Mouse (Mus musculus): ENCODE results near the gene Gm11084. TPM values are rescaled to one million over a fixed set of nuclear protein-coding genes. Genes with fewer than 3 reads are reported as not detected.
"Not testable (repeated sequence)": the region's sequence is repeated elsewhere in the genome, so short reads cannot be mapped to it uniquely, and the experiment has no call there.

The Gm11084 gene
- not detected for total RNA-seq (2022)

- DNase-seq (ENCODE audit: low spot score in 2 of 2), result no peak
Measured at GRCm38 (mm10) chr2:72986616-72987015, at the start of gene Gm11084. Gene Gm11084, minus strand, starts transcription at chr2:72986716.

- DNase-seq (ENCODE audit: low spot score in 2 of 2), result no peak
Measured at GRCm38 (mm10) chr2:73031061-73032055, 44.8 kb upstream of the Gm11084 start.

- DNase-seq (ENCODE audit: low spot score in 2 of 2), result no peak
Measured at GRCm38 (mm10) chr2:73029846-73030245, 43.3 kb upstream of the Gm11084 start.

GRCm38 (mm10) chr2:73028019-73028418 lies 41.5 kb upstream of the Gm11084 start:
- DNase-seq (ENCODE audit: low spot score in 2 of 2), result no peak

DNA sequence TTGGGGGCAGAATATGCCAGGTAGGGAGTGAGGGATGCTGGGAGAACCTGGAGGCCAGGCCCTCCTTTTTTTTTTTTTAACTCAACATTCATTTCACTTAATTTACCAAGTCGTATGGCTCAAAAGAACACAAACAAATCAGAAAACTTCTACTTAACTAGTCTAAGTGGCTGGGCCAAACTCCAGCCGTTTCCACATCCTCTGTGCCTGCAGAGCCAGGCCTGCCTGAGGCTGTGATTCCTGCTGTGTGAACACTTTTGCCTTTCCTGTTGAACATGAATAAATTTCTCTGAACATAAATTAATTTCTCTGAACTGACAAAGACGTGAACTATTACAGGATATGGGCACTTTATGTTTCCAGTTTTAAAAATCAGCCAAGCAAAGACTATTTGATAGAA lies 40.6 kb upstream of the Gm11084 start:
- DNase-seq (ENCODE audit: low spot score in 2 of 2), result no peak

DNA sequence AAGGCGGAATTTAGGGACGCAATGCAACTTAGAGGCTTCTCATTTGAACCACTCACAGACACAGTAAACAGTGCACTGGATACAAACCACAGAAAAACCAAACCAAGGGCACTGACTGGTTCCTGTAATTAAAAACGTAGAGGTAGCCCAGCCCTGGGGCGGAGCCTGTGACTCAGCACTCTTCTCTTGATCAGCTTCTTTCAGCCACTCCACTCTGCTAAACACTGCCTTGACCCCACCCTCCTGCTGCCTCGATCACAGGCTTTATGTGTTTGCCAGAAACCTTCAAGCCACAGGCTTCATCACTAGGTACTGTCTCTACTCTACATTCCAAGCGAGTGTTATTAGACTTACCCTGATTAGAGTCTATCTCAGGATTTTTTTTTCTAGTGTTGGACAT lies 37.3 kb upstream of the Gm11084 start:
- no peak for DNase-seq (ENCODE audit: low spot score in 2 of 2)

- DNase-seq (ENCODE audit: low spot score in 2 of 2), result no peak
Measured at GRCm38 (mm10) chr2:73021046-73021445, 34.5 kb upstream of the Gm11084 start.

DNA sequence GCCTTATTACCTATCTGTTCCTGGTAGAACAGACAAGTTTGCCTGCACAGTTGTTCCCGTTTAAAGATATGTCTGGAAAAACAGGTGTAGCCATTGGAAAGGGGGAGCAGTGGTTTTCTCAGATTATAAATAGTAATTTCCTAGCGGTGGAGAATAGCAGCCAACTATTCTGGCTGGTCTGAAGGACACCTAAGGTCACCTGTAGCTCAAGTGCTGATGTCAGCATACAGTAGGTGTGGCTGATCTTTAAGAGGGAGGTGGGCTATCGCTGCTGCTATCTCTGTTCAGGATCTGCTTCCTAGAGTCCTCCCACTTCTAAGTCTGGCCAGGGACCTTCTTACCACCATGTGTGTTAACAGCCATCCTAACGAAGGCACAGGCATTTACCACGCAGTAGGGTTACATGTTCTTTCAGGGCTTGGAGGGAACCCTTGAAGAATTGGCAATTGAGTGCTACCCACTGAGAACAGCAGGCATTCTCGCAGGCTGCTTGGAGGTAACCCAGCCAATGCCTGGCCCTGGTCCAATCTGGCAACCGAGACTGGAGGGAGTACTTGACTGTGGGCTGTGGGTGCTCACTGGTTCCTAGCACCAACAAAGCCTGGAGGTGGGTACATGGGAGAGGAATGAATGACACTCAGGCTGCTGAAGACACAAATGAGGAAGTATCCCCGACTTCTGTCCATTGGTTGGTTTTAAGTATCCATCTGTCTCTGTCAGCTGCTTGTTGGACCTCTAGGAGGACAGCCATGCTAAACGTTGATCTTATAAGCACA lies 33.0 kb upstream of the Gm11084 start:
- DNase-seq (ENCODE audit: low spot score in 2 of 2), result no peak

DNA sequence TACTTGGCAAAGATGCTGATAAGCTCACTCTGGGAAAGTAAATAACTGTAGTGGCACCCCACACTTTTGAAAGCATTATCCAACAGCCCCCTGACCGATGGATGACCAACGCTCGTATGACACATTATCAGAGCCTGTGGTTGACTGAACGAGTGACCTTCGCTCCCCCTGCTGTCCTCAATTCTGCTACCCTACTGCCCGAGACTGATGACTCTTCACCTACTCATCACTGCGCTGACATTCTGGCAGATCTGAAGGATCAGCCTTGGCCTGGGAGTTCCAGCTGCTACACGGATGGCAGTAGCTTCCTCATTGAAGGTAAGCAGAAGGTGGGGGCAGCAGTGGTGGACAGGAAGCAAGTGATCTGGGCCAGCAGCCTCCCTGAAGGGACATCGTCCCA lies 27.5 kb upstream of the Gm11084 start:
- DNase-seq (ENCODE audit: low spot score in 2 of 2), result not testable (repeated sequence)

DNA sequence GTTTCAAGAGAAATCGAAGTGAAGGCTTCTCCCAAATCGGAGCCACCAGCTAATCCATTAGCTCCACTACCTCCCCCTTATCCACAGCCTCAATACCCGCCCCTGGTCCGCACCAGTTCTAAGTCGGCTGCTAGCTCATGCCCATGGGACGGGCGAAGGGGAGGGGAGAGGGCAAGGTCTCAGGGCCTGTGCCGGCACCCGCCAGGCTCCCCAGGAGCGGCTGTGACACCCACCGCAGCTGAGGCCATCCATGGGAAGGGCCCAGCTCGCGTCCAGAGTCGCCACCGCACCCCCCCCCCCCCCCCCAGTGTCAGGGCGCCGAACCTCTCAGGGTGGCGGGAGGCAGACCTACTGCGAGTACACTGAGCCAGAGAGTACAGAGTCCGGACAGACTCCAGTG lies 26.1 kb upstream of the Gm11084 start:
- no peak for DNase-seq (ENCODE audit: low spot score in 2 of 2)

DNA sequence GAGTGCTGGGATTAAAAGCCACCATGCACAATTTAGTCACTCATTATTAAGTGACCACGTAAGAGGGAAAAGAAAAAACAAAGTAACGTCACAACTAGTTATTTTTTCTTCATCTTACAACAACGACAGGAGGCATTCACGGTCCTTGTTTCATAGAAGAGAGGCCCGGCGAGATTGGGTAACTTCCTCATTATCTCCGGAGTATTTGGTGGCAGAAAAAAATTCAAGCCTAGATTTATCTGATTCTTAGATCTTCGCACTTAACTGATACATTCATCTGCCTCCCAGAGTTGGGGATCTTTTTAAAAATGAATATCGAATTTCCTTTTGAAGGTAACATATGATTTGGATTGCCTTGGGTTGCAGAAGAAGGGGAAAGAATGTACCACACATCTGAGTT lies 21.0 kb upstream of the Gm11084 start:
- no peak for DNase-seq (ENCODE audit: low spot score in 2 of 2)

DNA sequence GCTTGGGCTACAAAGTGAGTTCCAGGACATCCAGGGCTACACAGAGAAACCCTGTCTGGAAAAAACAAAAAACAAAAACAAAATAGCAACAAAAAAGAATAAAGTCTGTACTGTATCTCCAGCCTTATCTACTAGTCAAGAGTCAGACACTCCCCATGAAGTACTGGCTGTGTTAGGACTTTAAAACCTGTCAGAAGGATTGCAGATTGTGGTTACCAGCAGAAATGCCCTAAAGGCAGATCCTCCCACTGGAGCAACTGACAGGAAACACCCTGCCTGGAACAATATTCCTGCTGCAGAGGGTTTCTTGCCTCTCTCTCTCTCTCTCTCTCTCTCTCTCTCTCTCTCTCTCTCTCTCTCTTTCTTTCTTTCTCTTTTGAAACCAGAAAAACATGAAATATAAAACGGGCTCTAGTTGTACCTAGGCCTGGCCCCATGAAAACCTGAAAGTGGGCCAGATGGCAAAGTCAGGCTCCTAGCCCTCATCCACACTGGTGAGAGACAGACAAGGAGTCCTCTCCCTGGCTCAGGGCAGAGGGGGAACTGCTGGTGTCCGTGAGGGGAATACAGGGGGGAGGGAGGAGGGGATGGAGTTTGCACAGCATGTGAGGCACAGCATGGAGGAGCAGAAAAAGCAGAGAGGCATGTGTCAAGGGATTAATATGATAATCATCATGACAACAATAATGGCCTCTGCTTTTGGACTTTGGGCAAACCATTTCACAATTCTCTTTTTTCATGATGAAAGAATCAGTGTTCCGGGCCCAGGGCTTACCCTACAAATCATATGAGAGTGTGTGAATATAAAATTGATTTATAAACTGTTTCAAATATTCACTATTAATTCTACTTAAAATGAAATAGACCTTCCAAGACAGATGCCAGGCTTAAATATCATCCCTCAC lies 19.3 kb upstream of the Gm11084 start:
- no peak for DNase-seq (ENCODE audit: low spot score in 2 of 2)

GRCm38 (mm10) chr2:73003751-73004717 lies 17.5 kb upstream of the Gm11084 start:
- DNase-seq (ENCODE audit: low spot score in 2 of 2), result peak; percentile 77 to 88

- peak; percentile 26 to 43 for DNase-seq (ENCODE audit: low spot score in 2 of 2)
Measured at GRCm38 (mm10) chr2:73003049-73003448, 16.5 kb upstream of the Gm11084 start.

- DNase-seq (ENCODE audit: low spot score in 2 of 2), result no peak
Measured at GRCm38 (mm10) chr2:73002451-73002850, 15.9 kb upstream of the Gm11084 start.

DNA sequence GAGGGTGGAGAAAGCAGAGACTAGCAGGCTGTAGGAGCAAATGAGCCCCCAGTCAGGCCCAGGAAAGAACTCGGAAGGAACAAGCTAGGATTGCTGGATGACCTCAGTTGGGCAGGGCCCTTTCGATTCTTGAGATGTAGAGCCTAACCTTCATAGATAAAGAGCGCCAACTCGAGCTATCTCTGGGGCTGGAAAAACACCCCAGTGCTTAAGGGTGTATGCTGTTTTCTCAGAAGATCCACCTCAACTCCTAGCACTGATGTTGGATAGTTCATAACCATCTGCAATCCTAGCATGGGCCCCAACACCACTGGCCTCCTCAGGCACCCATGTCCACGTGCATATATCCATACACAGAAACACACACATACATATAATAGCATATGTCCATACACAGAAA lies 15.5 kb upstream of the Gm11084 start:
- no peak for DNase-seq (ENCODE audit: low spot score in 2 of 2)

DNA sequence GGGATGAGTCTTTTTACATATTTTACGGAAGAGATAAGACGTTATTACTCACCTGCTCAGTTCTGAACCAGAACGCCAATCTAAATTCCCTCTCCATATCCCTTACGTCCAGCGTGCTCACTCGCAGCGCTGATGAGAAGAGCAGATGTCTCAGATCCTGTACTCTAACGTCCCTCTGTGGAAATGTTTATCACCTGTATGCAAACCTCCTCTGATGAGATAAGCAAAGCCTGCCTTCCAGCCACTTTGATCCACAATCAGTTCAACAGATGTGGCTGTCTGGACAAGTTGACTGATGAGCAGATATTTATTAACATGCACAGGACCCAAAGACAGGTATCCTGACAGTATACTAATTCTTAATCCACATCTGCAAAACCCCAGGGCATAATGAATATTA lies 13.7 kb upstream of the Gm11084 start:
- no peak for DNase-seq (ENCODE audit: low spot score in 2 of 2)

DNA sequence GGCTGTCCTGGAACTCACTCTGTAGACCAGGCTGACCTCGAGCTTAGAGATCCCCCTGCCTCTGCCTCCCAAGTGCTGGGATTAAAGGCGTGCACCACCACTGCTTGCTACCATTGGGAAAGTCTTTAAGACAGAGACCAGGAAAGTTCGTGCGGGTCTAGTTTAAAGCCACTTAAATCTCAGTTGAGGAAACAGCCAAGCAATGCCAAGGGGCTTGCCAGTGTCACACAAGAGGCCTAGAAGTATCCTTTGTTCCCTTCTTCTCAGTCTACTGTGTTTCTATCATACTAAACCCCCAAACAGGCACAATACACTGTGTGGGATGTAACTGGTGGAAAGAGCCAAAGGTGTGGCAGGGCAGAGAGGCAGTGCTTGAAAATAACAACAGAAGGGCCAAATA lies 11.1 kb upstream of the Gm11084 start:
- DNase-seq (ENCODE audit: low spot score in 2 of 2), result no peak

DNA sequence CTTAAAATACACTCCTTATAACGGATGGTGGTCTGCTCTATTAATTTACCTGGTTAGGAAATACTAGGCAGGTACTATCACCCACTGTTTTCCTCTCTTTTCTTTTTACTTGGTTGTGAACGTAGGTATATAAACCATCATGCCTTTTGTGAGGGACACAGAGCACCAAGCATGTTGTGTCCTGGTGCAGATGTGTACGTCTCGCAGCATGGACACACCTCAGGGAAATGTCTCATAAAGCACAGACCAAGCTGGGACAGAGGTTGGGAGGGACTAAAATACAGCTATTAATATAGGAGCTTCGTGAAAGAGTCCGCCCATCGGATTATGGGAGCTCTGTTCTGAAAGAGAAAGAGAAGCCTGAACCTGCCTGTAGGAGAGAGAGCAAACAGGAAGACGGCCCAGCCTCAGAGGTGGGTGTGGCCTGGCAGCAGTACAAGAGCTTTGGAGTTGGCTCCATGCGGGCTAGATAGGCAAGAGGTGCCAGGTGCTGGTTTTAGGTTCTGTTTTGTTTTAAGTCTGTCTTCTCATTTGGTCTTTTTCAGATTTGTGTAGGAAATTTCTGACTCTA lies 10.4 kb upstream of the Gm11084 start:
- DNase-seq (ENCODE audit: low spot score in 2 of 2), result no peak

All from gastrocnemius, adult 8-10 months (tissue).